Mouse (Mus musculus) olfactory bulb, adult 2 months (tissue): ENCODE results near the gene Polr2e.

Experiments used
- CTCF ChIP-seq: fragments of 200-500 bp; IDR thresholded peaks from 2 replicates; pipeline ENCODE4 v1.5.1; 2012; ENCODE audit warnings: low read depth, mild to moderate bottlenecking, low read length, moderate library complexity; ENCODE audit not compliant: insufficient read depth
- POLR2A ChIP-seq: fragments of 200-500 bp; IDR thresholded peaks from 2 replicates; pipeline ENCODE4 v1.6.1; 2012; ENCODE audit warnings: mild to moderate bottlenecking, low read depth, low read length, moderate library complexity; ENCODE audit not compliant: insufficient read depth

- no peak for TF ChIP-seq CTCF
- TF ChIP-seq POLR2A, result no peak
Observed at GRCm38 (mm10) chr10:80004233-80004705, 35.3 kb downstream of the Polr2e start.
